Mouse (Mus musculus): ENCODE measurements at regions not wholly inside any gene's neighbourhood (a gene's known extent, or its start where the extent isn't known, plus 50 kb on each side); places are given as distances from the start of the nearest gene placed in this dataset.
A peak's percentile ranks its signal among the peaks of the same experiment; 100 is the strongest.

DNA sequence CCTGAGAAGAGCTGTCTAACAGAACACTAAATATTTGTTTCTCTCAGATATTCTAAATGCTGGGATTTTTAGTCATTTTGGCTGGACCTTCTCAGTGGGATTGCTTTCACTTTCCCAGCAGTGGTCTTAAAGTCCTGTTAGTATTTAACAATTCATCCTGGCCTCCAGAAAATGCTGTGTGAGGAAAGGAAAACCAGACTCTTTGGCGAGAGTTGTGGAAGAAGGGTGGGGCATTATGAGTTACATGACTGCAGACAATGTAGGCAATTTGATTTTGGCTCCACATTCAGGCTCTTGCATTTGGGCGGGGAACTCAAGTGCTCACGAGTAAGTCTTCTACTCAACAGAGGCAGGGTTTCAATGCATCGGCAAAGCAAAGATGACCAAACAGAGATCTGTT, 406.1 kb upstream of the Gm765 start:
- no peaks in the 10 kb centered on the region for H3K9me3 ChIP-seq
- 54% methylated on average over 4 of the region's 4 CpGs for WGBS
- H3K9ac ChIP-seq: no peak overlapping the region
- no peak overlapping the region for H3K4me3 ChIP-seq (replicated peaks)
- no peaks in the 10 kb centered on the region for H3K4me1 ChIP-seq
- H3K27ac ChIP-seq: no peak overlapping the region
- H3K27me3 ChIP-seq (replicated peaks): no peaks in the 10 kb centered on the region
- no peaks in the 10 kb centered on the region for H3K36me3 ChIP-seq
- H3K4me2 ChIP-seq: no peak overlapping the region
- ATAC-seq (ENCODE audit: insufficient read depth, low FRiP score, low read depth): no peak

DNA sequence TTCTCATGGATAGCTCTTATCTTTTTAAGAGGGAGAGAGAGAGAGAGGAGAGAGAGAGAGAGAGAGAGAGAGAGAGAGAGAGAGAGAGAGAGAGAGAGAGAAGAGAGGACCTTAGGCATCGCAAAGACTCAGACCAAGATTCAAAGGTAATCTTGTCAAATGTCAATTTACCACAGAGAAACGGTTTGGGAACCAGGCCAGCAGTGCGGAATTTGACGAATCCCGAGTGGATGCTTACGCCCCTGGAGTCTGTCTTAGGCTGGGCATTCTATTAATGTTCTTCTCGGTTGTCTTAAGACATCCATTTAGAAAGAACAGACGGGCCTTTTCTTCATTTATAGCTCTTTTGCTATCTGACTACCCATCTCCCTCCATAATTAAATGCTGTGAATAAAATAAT, 404.4 kb upstream of the Gm765 start:
- no peak for ATAC-seq (ENCODE audit: insufficient read depth, low FRiP score, low read depth)
- 46% methylated on average over 8 of the region's 8 CpGs for WGBS

GRCm38 (mm10) chr6:98740447-98740846, 397.9 kb upstream of the Gm765 start:
- H3K27ac ChIP-seq: no peak overlapping the region
- no peak for ATAC-seq (ENCODE audit: insufficient read depth, low FRiP score, low read depth)
- no peaks in the 10 kb centered on the region for H3K27me3 ChIP-seq (replicated peaks)
- H3K9me3 ChIP-seq: no peaks in the 10 kb centered on the region
- no peaks in the 10 kb centered on the region for H3K4me1 ChIP-seq
- no peaks in the 10 kb centered on the region for H3K36me3 ChIP-seq
- no peak overlapping the region for H3K4me3 ChIP-seq (replicated peaks)
- H3K9ac ChIP-seq: no peak overlapping the region
- 95% methylated on average over 2 of the region's 2 CpGs for WGBS
- H3K4me2 ChIP-seq: no peak overlapping the region

More for the DNA sequence above, 404.4 kb upstream of the Gm765 start:
- H3K27me3 ChIP-seq (replicated peaks): no peaks in the 10 kb centered on the region
- H3K4me1 ChIP-seq: no peaks in the 10 kb centered on the region
- H3K36me3 ChIP-seq: no peaks in the 10 kb centered on the region
- no peak overlapping the region for H3K27ac ChIP-seq
- no peak overlapping the region for H3K9ac ChIP-seq
- no peaks in the 10 kb centered on the region for H3K9me3 ChIP-seq
- no peak overlapping the region for H3K4me2 ChIP-seq
- H3K4me3 ChIP-seq (replicated peaks): no peak overlapping the region

DNA sequence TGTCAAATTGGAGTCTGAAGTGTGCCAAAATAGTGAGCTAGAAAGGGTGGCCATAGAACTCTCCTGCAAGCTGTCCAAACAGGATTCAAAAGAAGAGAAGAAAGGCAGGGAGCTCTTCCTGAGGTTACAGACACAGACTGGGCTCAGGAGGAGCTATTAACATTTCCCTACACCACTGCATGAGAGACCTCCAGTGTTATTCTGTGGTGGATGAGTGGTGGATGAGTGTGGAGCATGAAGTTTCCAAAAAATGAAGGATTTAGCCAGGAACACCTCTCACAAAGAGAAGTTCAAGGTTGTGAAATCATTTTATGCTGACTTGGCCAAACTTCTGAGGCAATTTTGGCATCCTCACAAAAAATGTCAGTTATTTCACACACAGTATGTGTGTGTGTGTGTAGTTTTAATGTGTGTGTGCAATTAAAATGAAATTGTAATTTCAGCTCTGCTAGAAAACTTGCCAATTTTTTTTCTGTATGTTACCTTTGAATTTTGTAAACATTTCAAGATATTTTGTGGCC, 388.5 kb upstream of the Gm765 start:
- H3K9ac ChIP-seq: no peak overlapping the region
- no peaks in the 10 kb centered on the region for H3K9me3 ChIP-seq
- H3K4me1 ChIP-seq: peaks cover 5% of the 10 kb centered on the region; the same call in 1 of the 2 replicates
- no peak overlapping the region for H3K4me3 ChIP-seq (replicated peaks)
- no peak overlapping the region for H3K4me2 ChIP-seq
- no peaks in the 10 kb centered on the region for H3K27me3 ChIP-seq (replicated peaks)
- no peak for ATAC-seq (ENCODE audit: insufficient read depth, low FRiP score, low read depth)
- H3K27ac ChIP-seq: no peak overlapping the region
- H3K36me3 ChIP-seq: no peaks in the 10 kb centered on the region

- 68% methylated on average over 5 of the region's 5 CpGs for WGBS
- no peak for ATAC-seq (ENCODE audit: insufficient read depth, low FRiP score, low read depth)
- no peak overlapping the region for H3K9ac ChIP-seq
Measured at GRCm38 (mm10) chr6:98726605-98727144, 384.1 kb upstream of the Gm765 start.

DNA sequence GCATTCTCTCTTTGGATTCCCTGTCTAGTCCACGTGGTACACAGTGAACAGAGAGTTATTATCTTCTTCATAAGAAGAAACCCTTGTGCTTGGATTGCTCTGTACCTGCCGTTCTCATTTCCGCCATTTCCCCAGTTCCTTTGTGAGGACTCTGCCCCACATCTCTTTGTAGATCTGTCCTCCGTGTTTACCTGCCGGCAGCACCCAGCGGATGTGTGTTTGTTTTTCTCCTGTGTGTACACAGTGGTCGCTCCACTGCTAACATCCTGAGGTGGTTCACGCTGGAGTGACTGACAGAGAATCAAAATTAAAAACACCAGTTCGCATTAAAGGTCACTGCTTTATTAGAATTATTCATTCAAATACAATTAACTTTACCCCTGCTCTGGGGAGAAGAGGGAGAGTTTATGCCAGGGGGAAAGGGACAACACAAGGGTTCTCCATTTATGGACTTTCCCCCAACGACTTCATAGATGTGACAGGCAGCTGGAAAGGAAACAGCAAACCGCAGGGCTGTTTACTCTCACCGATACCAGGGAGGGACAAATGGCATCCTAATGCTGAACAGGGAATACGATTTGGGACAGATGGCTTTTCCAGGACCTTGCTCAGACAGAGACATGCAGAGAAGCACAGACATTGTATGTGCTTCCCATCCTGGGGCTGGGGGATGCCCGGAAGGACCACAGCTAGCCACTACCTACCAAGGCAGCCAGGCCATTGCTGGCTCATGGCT, 362.5 kb upstream of the Gm765 start:
- Histone ChIP-seq H3K4me1 (no peaks in the 10 kb centered on the region), H3K4me2 (no peak overlapping the region), H3K9ac (no peak overlapping the region), H3K9me3 (no peaks in the 10 kb centered on the region), H3K27ac (no peak overlapping the region), H3K36me3 (no peaks in the 10 kb centered on the region), H3K4me3 (replicated peaks) (no peak overlapping the region), H3K27me3 (replicated peaks) (no peaks in the 10 kb centered on the region)
- WGBS: 54% methylated on average over 14 of the region's 14 CpGs
- peak; percentile 60; the same call in 1 of the 2 replicates for ATAC-seq (ENCODE audit: insufficient read depth, low FRiP score, low read depth)

More at GRCm38 (mm10) chr6:98726605-98727144, 384.1 kb upstream of the Gm765 start:
- Histone ChIP-seq H3K36me3 (no peaks in the 10 kb centered on the region), H3K9me3 (no peaks in the 10 kb centered on the region), H3K27me3 (replicated peaks) (no peaks in the 10 kb centered on the region), H3K4me2 (no peak overlapping the region), H3K27ac (no peak overlapping the region), H3K4me1 (peaks cover 5% of the 10 kb centered on the region; the same call in 1 of the 2 replicates), H3K4me3 (replicated peaks) (no peak overlapping the region)

DNA sequence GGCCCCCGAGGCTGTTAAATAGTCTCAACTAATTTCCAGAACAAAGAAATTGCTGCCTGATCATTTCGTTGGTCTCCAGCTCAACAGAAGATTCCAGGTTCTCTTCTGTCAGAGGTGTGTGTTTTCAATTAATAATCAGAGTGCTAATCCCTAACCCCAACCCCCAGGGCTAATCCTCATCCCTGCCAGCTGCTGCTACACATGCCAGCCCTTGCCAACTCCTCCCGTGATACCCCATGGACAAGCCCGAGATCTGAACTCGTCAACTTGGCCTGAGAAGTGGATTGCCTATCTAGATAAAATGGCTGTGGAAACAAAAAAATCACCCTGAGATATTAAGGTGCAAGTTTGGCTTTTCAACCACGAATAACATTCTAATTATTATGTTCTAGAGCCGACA, 355.0 kb upstream of the Gm765 start:
- Histone ChIP-seq H3K9ac (no peak overlapping the region), H3K4me3 (replicated peaks) (no peak overlapping the region), H3K36me3 (no peaks in the 10 kb centered on the region), H3K4me2 (no peak overlapping the region), H3K27me3 (replicated peaks) (no peaks in the 10 kb centered on the region), H3K27ac (no peak overlapping the region), H3K9me3 (no peaks in the 10 kb centered on the region), H3K4me1 (no peaks in the 10 kb centered on the region)
- 82% methylated on average over 7 of the region's 7 CpGs for WGBS
- no peak for ATAC-seq (ENCODE audit: insufficient read depth, low FRiP score, low read depth)

DNA sequence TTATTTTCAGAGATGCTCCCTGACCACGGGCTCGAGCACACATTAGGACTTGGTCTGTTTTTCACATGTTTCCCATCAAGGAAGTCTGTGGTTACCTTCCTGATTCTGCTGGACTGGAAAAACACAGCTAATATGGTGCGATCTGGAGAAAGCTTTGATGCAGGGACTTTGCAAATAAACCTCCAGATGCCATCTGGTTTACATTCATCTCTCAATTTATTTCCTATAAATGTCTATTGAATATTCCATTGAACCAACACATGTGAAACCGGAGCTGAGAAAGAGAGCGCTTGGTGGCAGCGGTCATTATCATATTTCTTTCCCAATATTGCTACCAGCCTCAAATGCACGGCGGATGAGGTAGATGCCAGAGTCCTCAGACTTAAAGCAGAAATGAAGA, 350.9 kb upstream of the Gm765 start:
- Histone ChIP-seq H3K4me2 (no peak overlapping the region), H3K4me1 (no peaks in the 10 kb centered on the region), H3K27ac (no peak overlapping the region), H3K27me3 (replicated peaks) (no peaks in the 10 kb centered on the region), H3K9me3 (no peaks in the 10 kb centered on the region), H3K4me3 (replicated peaks) (no peak overlapping the region), H3K36me3 (no peaks in the 10 kb centered on the region), H3K9ac (no peak overlapping the region)
- no peak for ATAC-seq (ENCODE audit: insufficient read depth, low FRiP score, low read depth)
- 78% methylated on average over 8 of the region's 8 CpGs for WGBS

DNA sequence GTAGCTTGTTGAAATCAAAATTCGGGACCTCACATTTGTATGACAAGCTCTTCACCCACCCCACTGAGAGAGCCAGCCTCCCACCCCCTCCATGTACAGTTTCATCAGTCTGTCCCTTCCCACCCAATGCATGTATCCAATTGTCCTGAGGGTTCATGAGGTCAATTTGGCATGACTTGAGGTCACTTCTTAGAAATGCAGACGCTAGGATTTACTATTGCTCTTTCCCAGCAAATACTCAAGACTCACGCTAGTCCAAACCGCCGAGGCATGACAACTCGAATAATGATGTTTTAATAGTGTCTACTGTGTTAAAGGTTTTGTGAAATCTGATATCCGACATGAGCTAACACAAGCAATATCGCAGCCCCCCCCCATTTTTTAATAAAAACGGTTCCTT, 347.6 kb upstream of the Gm765 start:
- H3K9ac ChIP-seq: no peak overlapping the region
- H3K27me3 ChIP-seq (replicated peaks): no peaks in the 10 kb centered on the region
- 62% methylated on average over 9 of the region's 9 CpGs for WGBS
- H3K36me3 ChIP-seq: no peaks in the 10 kb centered on the region
- no peak overlapping the region for H3K4me2 ChIP-seq
- ATAC-seq (ENCODE audit: insufficient read depth, low FRiP score, low read depth): no peak
- H3K4me1 ChIP-seq: no peaks in the 10 kb centered on the region
- no peak overlapping the region for H3K27ac ChIP-seq
- H3K4me3 ChIP-seq (replicated peaks): no peak overlapping the region
- no peaks in the 10 kb centered on the region for H3K9me3 ChIP-seq

GRCm38 (mm10) chr6:98689395-98689794, 346.8 kb upstream of the Gm765 start:
- H3K27me3 ChIP-seq (replicated peaks): no peaks in the 10 kb centered on the region
- ATAC-seq (ENCODE audit: insufficient read depth, low FRiP score, low read depth): no peak
- no peak overlapping the region for H3K9ac ChIP-seq
- H3K9me3 ChIP-seq: no peaks in the 10 kb centered on the region
- no peaks in the 10 kb centered on the region for H3K4me1 ChIP-seq
- WGBS: 68% methylated on average over 3 of the region's 3 CpGs
- no peak overlapping the region for H3K4me3 ChIP-seq (replicated peaks)
- no peak overlapping the region for H3K27ac ChIP-seq
- no peak overlapping the region for H3K4me2 ChIP-seq
- no peaks in the 10 kb centered on the region for H3K36me3 ChIP-seq

- no peak for ATAC-seq (ENCODE audit: insufficient read depth, low FRiP score, low read depth)
- 78% methylated on average over 2 of the region's 2 CpGs for WGBS
- Histone ChIP-seq H3K4me3 (replicated peaks) (no peak overlapping the region), H3K27ac (no peak overlapping the region), H3K36me3 (no peaks in the 10 kb centered on the region), H3K9ac (no peak overlapping the region), H3K9me3 (no peaks in the 10 kb centered on the region), H3K4me1 (no peaks in the 10 kb centered on the region), H3K27me3 (replicated peaks) (no peaks in the 10 kb centered on the region), H3K4me2 (no peak overlapping the region)
Measured at GRCm38 (mm10) chr6:98688624-98689023, 346.1 kb upstream of the Gm765 start.

DNA sequence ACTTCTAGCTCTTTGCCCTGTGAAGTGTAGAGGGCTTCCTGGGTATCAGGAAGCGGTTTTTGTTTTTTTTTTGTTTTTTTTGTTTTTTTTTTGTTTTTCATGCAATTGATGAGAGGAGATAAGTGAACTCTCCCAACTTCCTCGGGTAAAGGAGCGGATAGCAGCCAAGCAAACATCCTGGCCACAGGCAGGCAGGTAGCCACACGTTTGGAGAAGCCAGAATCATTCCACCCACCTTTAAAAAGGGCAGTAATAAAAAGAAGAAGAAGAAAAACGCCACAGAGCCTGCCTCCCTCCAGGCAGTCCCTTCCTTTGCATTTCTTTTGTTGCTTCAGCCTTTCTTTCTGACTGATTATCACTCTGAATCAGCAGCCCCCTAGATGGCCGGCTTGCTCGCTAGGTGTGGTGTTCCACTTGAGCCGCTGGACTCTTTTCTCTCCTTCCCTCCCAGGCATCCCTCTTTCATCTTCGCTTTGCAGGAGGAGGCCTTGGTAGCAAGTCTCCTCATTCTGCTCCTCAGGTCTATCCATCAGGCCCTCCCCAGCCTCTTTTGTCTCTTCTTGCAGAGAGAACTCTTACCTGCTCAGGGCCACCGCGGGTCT, 323.9 kb upstream of the Gm765 start:
- no peak overlapping the region for H3K27ac ChIP-seq
- no peaks in the 10 kb centered on the region for H3K36me3 ChIP-seq
- H3K4me1 ChIP-seq: no peaks in the 10 kb centered on the region
- ATAC-seq (ENCODE audit: insufficient read depth, low FRiP score, low read depth): no peak
- H3K4me2 ChIP-seq: no peak overlapping the region
- no peaks in the 10 kb centered on the region for H3K27me3 ChIP-seq (replicated peaks)
- H3K4me3 ChIP-seq (replicated peaks): no peak overlapping the region
- H3K9me3 ChIP-seq: no peaks in the 10 kb centered on the region
- WGBS: 40% methylated on average over 11 of the region's 11 CpGs
- no peak overlapping the region for H3K9ac ChIP-seq

Data from stomach, embryonic 15.5 days (tissue).